Mouse (Mus musculus) lung, embryonic 15.5 days (tissue): Measurements from ENCODE around the gene Fez2. TPM values are rescaled to one million over a fixed set of nuclear protein-coding genes. Genes with fewer than 3 reads are reported as not detected.

Experiments used
- ATAC-seq: fragments of 200-750 bp; cut with Nextera tagmentation; 2 replicates; pipeline ENCODE4 v1.8.0; 2017; ENCODE audit warnings: moderate number of reproducible peaks, borderline replicate concordance; ENCODE audit not compliant: low FRiP score, low TSS enrichment; ENCODE audit errors: extremely low read depth
- H3K27ac ChIP-seq: fragments of 300-500 bp; sonication (generic); 2 replicates; pipeline ENCODE4 v1.5.1; 2015; ENCODE audit warnings: moderate library complexity, mild to moderate bottlenecking, inconsistent platforms
- H3K27me3 ChIP-seq: fragments of 300-500 bp; sonication (generic); 2 replicates; pipeline ENCODE4 v1.6.1; 2015; ENCODE audit warnings: inconsistent platforms
- H3K36me3 ChIP-seq: fragments of 300-500 bp; sonication (generic); 2 replicates; pipeline ENCODE4 v1.6.1; 2015; ENCODE audit warnings: inconsistent platforms
- H3K4me1 ChIP-seq: fragments of 300-500 bp; sonication (generic); 2 replicates; pipeline ENCODE4 v1.6.1; 2015; ENCODE audit warnings: inconsistent platforms
- H3K4me2 ChIP-seq: fragments of 300-500 bp; sonication (generic); 2 replicates; pipeline ENCODE4 v1.6.1; 2015; ENCODE audit warnings: inconsistent platforms, mild to moderate bottlenecking, moderate library complexity
- H3K4me3 ChIP-seq: fragments of 300-500 bp; sonication (generic); 2 replicates; pipeline ENCODE4 v1.5.1; 2015; ENCODE audit warnings: mild to moderate bottlenecking, inconsistent platforms
- H3K9ac ChIP-seq: fragments of 300-500 bp; sonication (generic); 2 replicates; pipeline ENCODE4 v1.6.1; 2015; ENCODE audit warnings: inconsistent platforms
- H3K9me3 ChIP-seq: fragments of 300-500 bp; sonication (generic); 2 replicates; pipeline ENCODE4 v1.6.1; 2016; ENCODE audit warnings: inconsistent platforms
- WGBS: fragments of 180-500 bp; shearing (Covaris S2); methylation state at CpG from one replicate; pipeline ENCODE4 v1.1.7; 2015; 5-methylcytosine and 5-hydroxymethylcytosine counted together
- polyA plus RNA-seq: library from polyadenylated mRNA; unstranded; fragments of >200 nt; fragmentation: Nextera tagmentation; extraction: Ambion mirVana; gene quantifications from 2 replicates; pipeline ENCODE4 v1.2.1, GENCODE M21; 2015

Gene Fez2
- polyA plus RNA-seq = 37.8 and 41.6 TPM in 2 replicates

- Histone ChIP-seq H3K9me3 (no peaks in the 10 kb centered on the region), H3K9ac (peak within 1 kb of the TSS; percentile 81), H3K4me2 (peak within 1 kb of the TSS; percentile 63), H3K27me3 (no peaks in the 10 kb centered on the region), H3K4me1 (peaks cover 10% of the 10 kb centered on the region), H3K4me3 (peak within 1 kb of the TSS; percentile 77), H3K27ac (peak within 1 kb of the TSS; percentile 95), H3K36me3 (no peaks in the 10 kb centered on the region)
- under 1% methylated on average over 48 of the region's 67 CpGs for WGBS
- peak; percentile 96 for ATAC-seq
Measured at GRCm38 (mm10) chr17:78417381-78418281, at the start of gene Fez2. Gene Fez2, minus strand, starts transcription at chr17:78418152.

- no peak overlapping the region for H3K27ac ChIP-seq
- no peak for ATAC-seq
- no peaks in the 10 kb centered on the region for H3K36me3 ChIP-seq
- H3K27me3 ChIP-seq = no peaks in the 10 kb centered on the region
- 67% methylated on average over 8 of the region's 8 CpGs for WGBS
- no peaks in the 10 kb centered on the region for H3K4me1 ChIP-seq
- no peak overlapping the region for H3K4me2 ChIP-seq
- no peaks in the 10 kb centered on the region for H3K9me3 ChIP-seq
- no peak overlapping the region for H3K4me3 ChIP-seq
- no peak overlapping the region for H3K9ac ChIP-seq
Measured at GRCm38 (mm10) chr17:78465500-78465899, 47.5 kb upstream of the Fez2 start.

GRCm38 (mm10) chr17:78465071-78465470, 47.1 kb upstream of the Fez2 start:
- no peaks in the 10 kb centered on the region for H3K9me3 ChIP-seq
- no peak overlapping the region for H3K4me3 ChIP-seq
- no peak overlapping the region for H3K27ac ChIP-seq
- H3K36me3 ChIP-seq = no peaks in the 10 kb centered on the region
- ATAC-seq = no peak
- no peaks in the 10 kb centered on the region for H3K27me3 ChIP-seq
- WGBS = 70% methylated on average over 3 of the region's 3 CpGs
- H3K4me2 ChIP-seq = no peak overlapping the region
- no peak overlapping the region for H3K9ac ChIP-seq
- no peaks in the 10 kb centered on the region for H3K4me1 ChIP-seq

- Histone ChIP-seq H3K36me3 (no peaks in the 10 kb centered on the region), H3K9ac (no peak overlapping the region), H3K4me1 (0 out of 2 replicates have a peak, but pooled peaks cover 3% of the 10 kb centered on the region), H3K4me2 (no peak overlapping the region), H3K4me3 (no peak overlapping the region), H3K27me3 (peaks cover 3% of the 10 kb centered on the region; the same call in 1 of the 2 replicates), H3K27ac (no peak overlapping the region), H3K9me3 (no peaks in the 10 kb centered on the region)
- ATAC-seq = no peak
- 74% methylated on average over 8 of the region's 8 CpGs for WGBS
Measured at GRCm38 (mm10) chr17:78460140-78460539, 42.2 kb upstream of the Fez2 start.

GRCm38 (mm10) chr17:78455556-78455955, 37.6 kb upstream of the Fez2 start:
- ATAC-seq = no peak

DNA sequence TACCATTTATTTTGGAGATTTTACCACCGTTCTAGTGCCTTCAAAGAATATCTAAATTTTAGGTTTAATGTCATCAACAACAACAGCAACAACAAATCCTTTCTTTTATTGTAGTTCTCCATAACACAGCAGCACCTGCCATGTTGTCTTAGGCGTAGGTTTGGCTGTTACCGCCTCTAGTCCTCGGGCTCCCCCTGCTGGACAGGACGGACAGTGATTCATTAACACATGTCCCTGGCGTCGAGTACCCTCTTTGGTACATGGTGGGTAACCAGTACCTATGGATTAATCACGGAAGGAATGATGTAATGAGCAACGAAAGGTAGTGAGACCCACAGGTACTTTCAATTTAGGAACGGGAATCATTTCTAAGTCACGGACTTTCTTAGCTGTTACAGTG, 37.2 kb upstream of the Fez2 start:
- Histone ChIP-seq H3K4me3 (no peak overlapping the region), H3K9ac (no peak overlapping the region), H3K4me2 (no peak overlapping the region), H3K9me3 (no peaks in the 10 kb centered on the region), H3K36me3 (no peaks in the 10 kb centered on the region), H3K27ac (no peak overlapping the region), H3K4me1 (0 out of 2 replicates have a peak, but pooled peaks cover 3% of the 10 kb centered on the region), H3K27me3 (peaks cover 3% of the 10 kb centered on the region; the same call in 1 of the 2 replicates)
- WGBS = 35% methylated on average over 11 of the region's 11 CpGs
- ATAC-seq = no peak

More at GRCm38 (mm10) chr17:78455556-78455955, 37.6 kb upstream of the Fez2 start:
- Histone ChIP-seq H3K9ac (no peak overlapping the region), H3K4me3 (no peak overlapping the region), H3K4me1 (0 out of 2 replicates have a peak, but pooled peaks cover 3% of the 10 kb centered on the region), H3K4me2 (no peak overlapping the region), H3K27ac (no peak overlapping the region), H3K27me3 (peaks cover 3% of the 10 kb centered on the region; the same call in 1 of the 2 replicates), H3K36me3 (no peaks in the 10 kb centered on the region), H3K9me3 (no peaks in the 10 kb centered on the region)
- WGBS = 53% methylated on average over 9 of the region's 9 CpGs

DNA sequence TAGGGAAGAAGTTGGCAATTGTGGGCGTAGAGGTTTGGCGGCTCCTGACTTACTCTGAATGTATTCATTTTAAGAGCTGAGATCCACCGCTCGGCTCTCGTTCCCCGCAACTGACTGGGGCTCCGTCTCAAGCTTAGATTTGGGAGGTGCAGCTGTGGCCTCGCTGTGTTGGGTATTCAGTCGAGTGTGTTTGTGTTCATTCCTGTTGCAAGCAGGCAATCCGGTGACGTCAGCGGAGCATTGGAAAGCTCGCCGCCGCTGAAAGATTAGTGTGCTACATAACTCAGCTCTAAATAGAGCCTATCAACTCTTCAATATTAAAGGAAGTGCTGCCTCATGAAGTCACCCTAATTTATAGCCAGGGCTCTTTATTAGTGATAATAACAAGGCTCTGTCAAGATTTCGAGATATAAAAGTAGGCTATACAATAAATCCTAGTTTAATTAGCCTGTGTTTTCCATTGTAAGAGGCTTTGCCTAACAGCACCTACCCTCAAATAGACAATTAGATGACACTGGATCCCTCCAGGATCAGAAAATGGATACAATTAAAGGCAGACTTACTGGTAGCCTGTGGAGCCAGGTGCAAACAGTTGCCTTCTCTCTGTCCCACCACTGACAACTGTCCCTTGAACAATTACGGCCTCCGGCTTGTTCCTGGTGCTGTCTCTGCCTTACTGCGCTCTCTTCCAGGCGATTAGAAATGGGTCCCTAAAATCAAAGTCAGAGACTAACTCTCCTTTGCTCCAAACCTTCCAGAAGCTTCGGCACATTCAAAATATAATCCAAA, 36.4 kb upstream of the Fez2 start:
- Histone ChIP-seq H3K9ac (no peak overlapping the region), H3K9me3 (no peaks in the 10 kb centered on the region), H3K4me3 (no peak overlapping the region), H3K4me1 (0 out of 2 replicates have a peak, but pooled peaks cover 3% of the 10 kb centered on the region), H3K36me3 (no peaks in the 10 kb centered on the region), H3K4me2 (no peak overlapping the region), H3K27me3 (peaks cover 3% of the 10 kb centered on the region; the same call in 1 of the 2 replicates), H3K27ac (no peak overlapping the region)
- WGBS = 70% methylated on average over 21 of the region's 21 CpGs
- no peak for ATAC-seq

- no peak; the same call in 1 of the 2 replicates for ATAC-seq
- Histone ChIP-seq H3K9ac (no peak overlapping the region), H3K4me3 (no peak overlapping the region), H3K36me3 (no peaks in the 10 kb centered on the region), H3K9me3 (no peaks in the 10 kb centered on the region), H3K4me2 (no peak overlapping the region), H3K4me1 (0 out of 2 replicates have a peak, but pooled peaks cover 3% of the 10 kb centered on the region), H3K27me3 (peaks cover 3% of the 10 kb centered on the region; the same call in 1 of the 2 replicates), H3K27ac (no peak overlapping the region)
- 51% methylated on average over 5 of the region's 5 CpGs for WGBS
Measured at GRCm38 (mm10) chr17:78453529-78453928, 35.6 kb upstream of the Fez2 start.

DNA sequence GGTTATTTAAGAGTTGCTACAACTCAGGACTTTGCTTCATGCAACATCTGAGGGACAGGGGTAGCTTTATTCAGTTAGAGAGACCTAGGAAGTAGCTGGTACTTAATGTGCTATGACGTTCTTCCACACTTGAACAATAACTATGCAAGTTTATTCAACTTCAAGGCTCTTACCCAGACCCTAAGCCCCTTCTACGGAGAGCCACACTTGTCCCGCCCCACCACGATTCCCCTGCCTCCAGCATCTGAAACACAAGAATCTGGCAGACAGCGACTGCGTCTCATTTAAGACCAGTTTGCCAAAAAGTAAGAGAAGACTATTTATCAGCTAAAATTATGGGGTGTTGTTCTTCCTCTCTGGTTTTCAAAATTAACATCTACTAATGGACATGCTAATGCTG, 33.9 kb upstream of the Fez2 start:
- no peak overlapping the region for H3K9ac ChIP-seq
- no peak overlapping the region for H3K4me2 ChIP-seq
- no peak for ATAC-seq
- WGBS = 64% methylated on average over 6 of the region's 6 CpGs
- no peaks in the 10 kb centered on the region for H3K36me3 ChIP-seq
- no peak overlapping the region for H3K27ac ChIP-seq
- H3K9me3 ChIP-seq = no peaks in the 10 kb centered on the region
- no peak overlapping the region for H3K4me3 ChIP-seq
- 0 out of 2 replicates have a peak, but pooled peaks cover 3% of the 10 kb centered on the region for H3K4me1 ChIP-seq
- peaks cover 3% of the 10 kb centered on the region; the same call in 1 of the 2 replicates for H3K27me3 ChIP-seq

GRCm38 (mm10) chr17:78451332-78451793, 33.4 kb upstream of the Fez2 start:
- Histone ChIP-seq H3K9ac (no peak overlapping the region), H3K27me3 (peaks cover 2% of the 10 kb centered on the region; the same call in 1 of the 2 replicates), H3K9me3 (no peaks in the 10 kb centered on the region), H3K27ac (no peak overlapping the region), H3K4me2 (no peak overlapping the region), H3K36me3 (no peaks in the 10 kb centered on the region), H3K4me1 (0 out of 2 replicates have a peak, but pooled peaks cover 2% of the 10 kb centered on the region), H3K4me3 (no peak overlapping the region)
- 50% methylated on average over 7 of the region's 7 CpGs for WGBS
- ATAC-seq = no peak

DNA sequence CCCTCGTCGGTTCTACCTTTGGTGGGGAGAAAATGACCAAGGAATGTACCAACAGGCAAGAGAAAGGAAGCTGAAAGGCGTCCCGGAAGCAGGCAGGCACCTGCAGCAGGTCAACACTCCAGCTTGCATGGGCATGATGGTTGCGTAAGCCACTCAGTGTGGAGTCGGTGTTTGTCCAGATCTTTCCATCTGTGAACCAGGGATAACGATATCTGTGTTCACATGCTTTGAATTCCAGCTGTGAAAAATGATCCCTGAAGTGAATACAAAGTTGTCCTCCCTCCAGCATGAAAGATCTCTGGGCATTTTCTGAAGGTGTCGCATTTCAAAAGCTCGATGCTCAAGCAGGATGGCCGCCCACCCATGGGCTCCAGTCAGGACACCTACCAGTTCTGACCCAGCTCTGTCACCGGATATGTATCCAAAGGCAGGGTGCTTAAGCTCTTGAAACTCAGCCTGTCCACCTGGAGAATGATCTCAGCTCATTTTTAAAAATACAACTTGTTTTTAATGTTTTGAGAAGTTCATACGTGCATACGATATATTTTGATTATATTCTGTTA, 31.8 kb upstream of the Fez2 start:
- H3K27me3 ChIP-seq = no peaks in the 10 kb centered on the region
- no peak for ATAC-seq
- H3K4me3 ChIP-seq = no peak overlapping the region
- no peak overlapping the region for H3K27ac ChIP-seq
- no peaks in the 10 kb centered on the region for H3K4me1 ChIP-seq
- no peaks in the 10 kb centered on the region for H3K36me3 ChIP-seq
- no peak overlapping the region for H3K9ac ChIP-seq
- no peak overlapping the region for H3K4me2 ChIP-seq
- H3K9me3 ChIP-seq = no peaks in the 10 kb centered on the region
- WGBS = 32% methylated on average over 13 of the region's 13 CpGs
